Mouse (Mus musculus): Measurements from ENCODE around the gene Btg1. TPM values are rescaled to one million over a fixed set of nuclear protein-coding genes. Genes with fewer than 3 reads are reported as not detected.
A peak's percentile ranks its signal among the peaks of the same experiment; 100 is the strongest.

Btg1 gene
- polyA plus RNA-seq, 1 experiment = 35.5 TPM

GRCm38 (mm10) chr10:96653030-96653429 lies 36.2 kb downstream of the Btg1 start:
- WGBS = 63% methylated on average over 5 of the region's 5 CpGs
- H3K27ac ChIP-seq (ENCODE audit: insufficient read depth, low read depth, low read length) = no peak overlapping the region
- no peak overlapping the region for H3K4me3 ChIP-seq (ENCODE audit: insufficient read depth, low read depth, low read length)
- H3K4me1 ChIP-seq (ENCODE audit: control insufficient read depth, insufficient read depth, low read length) = peaks cover 5% of the 10 kb centered on the region; the same call in 1 of the 2 replicates
- TF ChIP-seq CTCF (conservative IDR thresholded peaks at IDR 0.05; ENCODE audit: insufficient read depth, insufficient read length, low read depth, low read length) = no peak
- TF ChIP-seq POLR2A (IDR thresholded peaks at IDR 0.05; ENCODE audit: low read depth, low read length) = no peak
- no peaks in the 10 kb centered on the region for H3K27me3 ChIP-seq (replicated peaks; ENCODE audit: control insufficient read depth, insufficient read depth, low read length)
- peak; percentile 89 for DNase-seq
- H3K36me3 ChIP-seq (ENCODE audit: control insufficient read depth, insufficient read depth, low read length) = no peaks in the 10 kb centered on the region

DNA sequence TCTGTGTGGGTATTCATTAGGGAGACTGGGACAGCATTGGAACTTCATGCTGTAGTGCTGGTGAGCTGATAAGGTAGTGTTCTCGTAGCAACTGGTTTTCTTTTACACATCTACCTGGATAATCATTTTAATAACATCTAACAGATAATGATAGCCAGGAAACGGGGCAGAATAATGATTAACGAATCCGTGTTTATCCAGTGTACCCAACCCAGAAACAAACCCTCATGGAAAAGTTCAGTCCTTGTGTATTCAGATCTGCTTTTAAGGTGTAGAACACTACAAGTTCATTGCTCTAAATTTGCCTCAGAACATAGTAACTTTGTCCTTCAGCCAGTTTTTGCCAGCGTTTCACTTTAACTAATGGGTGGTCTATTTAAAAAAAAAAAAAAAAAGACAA lies 37.3 kb downstream of the Btg1 start:
- WGBS = 44% methylated on average over 5 of the region's 5 CpGs
- no peaks in the 10 kb centered on the region for H3K27me3 ChIP-seq (replicated peaks; ENCODE audit: control insufficient read depth, insufficient read depth, low read length)
- no peaks in the 10 kb centered on the region for H3K36me3 ChIP-seq (ENCODE audit: control insufficient read depth, insufficient read depth, low read length)
- H3K4me3 ChIP-seq (ENCODE audit: insufficient read depth, low read depth, low read length) = no peak overlapping the region
- peaks cover 10% of the 10 kb centered on the region; the same call in 1 of the 2 replicates for H3K4me1 ChIP-seq (ENCODE audit: control insufficient read depth, insufficient read depth, low read length)
- peak; percentile 47 for DNase-seq
- TF ChIP-seq POLR2A (IDR thresholded peaks at IDR 0.05; ENCODE audit: low read depth, low read length) = no peak
- TF ChIP-seq CTCF (conservative IDR thresholded peaks at IDR 0.05; ENCODE audit: insufficient read depth, insufficient read length, low read depth, low read length) = no peak
- H3K27ac ChIP-seq (ENCODE audit: insufficient read depth, low read depth, low read length) = no peak overlapping the region

DNA sequence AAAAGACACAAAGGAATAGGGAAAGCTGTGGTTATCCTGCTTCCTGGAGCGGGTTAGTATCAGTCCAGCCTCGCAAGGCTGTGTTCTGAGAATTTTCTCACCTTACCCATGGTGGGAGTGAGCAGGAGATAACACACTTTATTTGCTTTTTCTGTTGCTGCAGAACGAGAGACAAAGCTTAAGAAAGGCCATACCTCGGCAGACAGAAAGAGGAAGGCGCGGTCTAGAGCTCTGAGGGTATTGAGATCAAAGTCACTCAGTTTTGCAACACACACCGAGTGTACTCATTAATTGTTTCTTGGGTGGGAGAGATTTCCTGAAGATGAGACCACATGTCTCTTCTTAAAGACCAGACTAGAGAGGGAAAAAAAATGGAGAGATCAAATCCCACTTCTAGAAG lies 37.8 kb downstream of the Btg1 start:
- peaks cover 13% of the 10 kb centered on the region; the same call in 1 of the 2 replicates for H3K4me1 ChIP-seq (ENCODE audit: control insufficient read depth, insufficient read depth, low read length)
- no peaks in the 10 kb centered on the region for H3K36me3 ChIP-seq (ENCODE audit: control insufficient read depth, insufficient read depth, low read length)
- WGBS = 70% methylated on average over 7 of the region's 7 CpGs
- H3K27ac ChIP-seq (ENCODE audit: insufficient read depth, low read depth, low read length) = no peak overlapping the region
- no peaks in the 10 kb centered on the region for H3K27me3 ChIP-seq (replicated peaks; ENCODE audit: control insufficient read depth, insufficient read depth, low read length)
- no peak overlapping the region for H3K4me3 ChIP-seq (ENCODE audit: insufficient read depth, low read depth, low read length)
- TF ChIP-seq POLR2A (IDR thresholded peaks at IDR 0.05; ENCODE audit: low read depth, low read length) (no peak), CTCF (conservative IDR thresholded peaks at IDR 0.05; ENCODE audit: insufficient read depth, insufficient read length, low read depth, low read length) (no peak)
- DNase-seq = no peak

GRCm38 (mm10) chr10:96655066-96655465 lies 38.3 kb downstream of the Btg1 start:
- Histone ChIP-seq H3K4me1 (ENCODE audit: control insufficient read depth, insufficient read depth, low read length) (peaks cover 13% of the 10 kb centered on the region; the same call in 1 of the 2 replicates), H3K4me3 (ENCODE audit: insufficient read depth, low read depth, low read length) (no peak overlapping the region), H3K36me3 (ENCODE audit: control insufficient read depth, insufficient read depth, low read length) (no peaks in the 10 kb centered on the region), H3K27me3 (replicated peaks; ENCODE audit: control insufficient read depth, insufficient read depth, low read length) (no peaks in the 10 kb centered on the region), H3K27ac (ENCODE audit: insufficient read depth, low read depth, low read length) (no peak overlapping the region)
- no peak for DNase-seq
- 87% methylated on average over 2 of the region's 2 CpGs for WGBS
- TF ChIP-seq POLR2A (IDR thresholded peaks at IDR 0.05; ENCODE audit: low read depth, low read length) = no peak
- TF ChIP-seq CTCF (conservative IDR thresholded peaks at IDR 0.05; ENCODE audit: insufficient read depth, insufficient read length, low read depth, low read length) = no peak

- WGBS = 77% methylated on average over 3 of the region's 3 CpGs
- H3K4me3 ChIP-seq (ENCODE audit: insufficient read depth, low read depth, low read length) = no peak overlapping the region
- peaks cover 13% of the 10 kb centered on the region; the same call in 1 of the 2 replicates for H3K4me1 ChIP-seq (ENCODE audit: control insufficient read depth, insufficient read depth, low read length)
- DNase-seq = no peak
- H3K36me3 ChIP-seq (ENCODE audit: control insufficient read depth, insufficient read depth, low read length) = no peaks in the 10 kb centered on the region
- no peak overlapping the region for H3K27ac ChIP-seq (ENCODE audit: insufficient read depth, low read depth, low read length)
- TF ChIP-seq POLR2A (IDR thresholded peaks at IDR 0.05; ENCODE audit: low read depth, low read length) = no peak
- TF ChIP-seq CTCF (conservative IDR thresholded peaks at IDR 0.05; ENCODE audit: insufficient read depth, insufficient read length, low read depth, low read length) = no peak
- H3K27me3 ChIP-seq (replicated peaks; ENCODE audit: control insufficient read depth, insufficient read depth, low read length) = no peaks in the 10 kb centered on the region
Measured at GRCm38 (mm10) chr10:96656176-96656575, 39.4 kb downstream of the Btg1 start.

DNA sequence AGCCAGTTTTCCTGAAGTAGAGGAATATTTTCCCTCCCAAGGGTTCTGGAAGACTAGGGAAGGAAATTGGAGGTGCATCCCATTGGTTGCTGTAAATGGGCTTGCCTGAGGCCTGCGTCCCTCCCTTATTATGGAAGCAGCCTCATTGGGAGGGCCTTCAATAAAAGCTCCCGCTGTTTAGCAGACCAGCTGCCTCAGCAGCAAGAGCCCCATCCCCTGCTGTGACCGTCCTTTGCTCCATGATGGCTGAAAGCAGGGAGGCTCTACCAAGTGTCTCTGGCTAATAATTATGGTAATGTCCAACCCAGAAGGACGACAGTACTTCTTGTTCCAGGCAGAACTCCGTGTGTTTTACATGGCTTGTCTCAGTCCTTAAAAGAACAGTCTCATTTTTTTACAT lies 42.1 kb downstream of the Btg1 start:
- H3K4me3 ChIP-seq (ENCODE audit: insufficient read depth, low read depth, low read length) = no peak overlapping the region
- 42% methylated on average over 5 of the region's 5 CpGs for WGBS
- peak; percentile 65 for DNase-seq
- peaks cover 8% of the 10 kb centered on the region; the same call in 1 of the 2 replicates for H3K4me1 ChIP-seq (ENCODE audit: control insufficient read depth, insufficient read depth, low read length)
- TF ChIP-seq CTCF (conservative IDR thresholded peaks at IDR 0.05; ENCODE audit: insufficient read depth, insufficient read length, low read depth, low read length) (no peak), POLR2A (IDR thresholded peaks at IDR 0.05; ENCODE audit: low read depth, low read length) (no peak)
- peak overlapping the region; percentile 50 for H3K27ac ChIP-seq (ENCODE audit: insufficient read depth, low read depth, low read length)
- no peaks in the 10 kb centered on the region for H3K36me3 ChIP-seq (ENCODE audit: control insufficient read depth, insufficient read depth, low read length)
- no peaks in the 10 kb centered on the region for H3K27me3 ChIP-seq (replicated peaks; ENCODE audit: control insufficient read depth, insufficient read depth, low read length)

DNA sequence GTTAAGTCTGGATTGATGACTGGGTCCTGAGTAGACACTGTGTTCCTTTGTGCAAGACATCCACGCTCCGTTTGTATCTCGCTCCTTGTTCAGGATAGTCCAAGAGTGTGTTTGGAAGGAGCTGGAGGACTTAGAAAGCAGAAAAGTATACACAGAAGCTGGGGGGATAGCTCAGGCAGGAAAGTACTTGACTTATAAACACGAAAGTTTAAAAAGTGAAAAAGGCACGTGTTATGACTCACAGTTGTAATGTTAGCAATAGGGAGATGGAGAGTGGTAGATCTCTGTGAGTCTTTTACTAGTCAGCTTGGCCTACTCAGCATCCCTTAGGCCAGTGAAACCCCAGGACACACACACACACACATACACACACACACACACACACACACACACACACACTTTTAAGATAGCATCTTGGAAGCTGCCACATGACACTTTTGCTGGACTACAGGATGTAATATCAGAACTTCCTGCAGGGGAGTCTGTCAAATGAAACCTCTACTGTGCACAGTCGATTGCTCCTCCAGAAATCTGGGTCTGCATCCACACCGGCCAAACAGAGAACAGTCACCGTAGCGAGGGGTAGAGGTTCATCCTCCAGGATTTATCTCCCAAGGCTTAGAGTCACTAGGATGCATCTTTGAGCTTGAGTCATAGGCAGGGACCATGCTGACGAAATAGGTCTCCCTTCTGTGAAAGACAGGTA lies 43.6 kb downstream of the Btg1 start:
- H3K36me3 ChIP-seq (ENCODE audit: control insufficient read depth, insufficient read depth, low read length) = no peaks in the 10 kb centered on the region
- H3K27ac ChIP-seq (ENCODE audit: insufficient read depth, low read depth, low read length) = no peak overlapping the region
- peaks cover 8% of the 10 kb centered on the region; the same call in 1 of the 2 replicates for H3K4me1 ChIP-seq (ENCODE audit: control insufficient read depth, insufficient read depth, low read length)
- no peak for DNase-seq
- no peak for TF ChIP-seq CTCF (conservative IDR thresholded peaks at IDR 0.05; ENCODE audit: insufficient read depth, insufficient read length, low read depth, low read length)
- no peak overlapping the region for H3K4me3 ChIP-seq (ENCODE audit: insufficient read depth, low read depth, low read length)
- H3K27me3 ChIP-seq (replicated peaks; ENCODE audit: control insufficient read depth, insufficient read depth, low read length) = no peaks in the 10 kb centered on the region
- 79% methylated on average over 10 of the region's 10 CpGs for WGBS
